Mouse (Mus musculus) neural tube, embryonic 11.5 days (tissue): ENCODE results near the gene Cntrl. TPM values are rescaled to one million over a fixed set of nuclear protein-coding genes. Genes with fewer than 3 reads are reported as not detected.

Experiments used
- polyA plus RNA-seq: library from polyadenylated mRNA; unstranded; fragments of >200 nt; fragmentation: Nextera tagmentation; extraction: Ambion mirVana; gene quantifications from 2 replicates; pipeline ENCODE4 v1.2.1, GENCODE M21; 2014

Gene Cntrl
- polyA plus RNA-seq, 1 experiment from 2014 or later = 24.3 TPM

Other genes starting within 250 kb of the Cntrl start
- not detected in 2 replicates for gene Cutal, start 235.1 kb upstream of the Cntrl start, polyA plus RNA-seq
- gene Psmd5, start 234.5 kb upstream of the Cntrl start, polyA plus RNA-seq = 130 and 133 TPM in 2 replicates
- gene Phf19, start 195.5 kb upstream of the Cntrl start, polyA plus RNA-seq = 1.9 and 2.1 TPM in 2 replicates
- 0.23 TPM in 1 of 2 replicates, not detected in the other for gene Traf1, start 147.7 kb upstream of the Cntrl start, polyA plus RNA-seq
- gene Hc, start 48.1 kb upstream of the Cntrl start, polyA plus RNA-seq = not detected in 2 replicates
- gene AI182371, start 7.9 kb upstream of the Cntrl start, polyA plus RNA-seq = 0.18 TPM in 1 of 2 replicates, not detected in the other
- gene Rab14, start 91.6 kb downstream of the Cntrl start, polyA plus RNA-seq = 248 and 271 TPM in 2 replicates
- 30.6 and 36.0 TPM in 2 replicates for gene Gsn, start 146.9 kb downstream of the Cntrl start, polyA plus RNA-seq
- gene Stom, start 227.5 kb downstream of the Cntrl start, polyA plus RNA-seq = 15.3 and 15.5 TPM in 2 replicates